Mouse (Mus musculus) layer of hippocampus, adult 8-10 months (tissue): Measurements from ENCODE around the gene Mlph. TPM values are rescaled to one million over a fixed set of nuclear protein-coding genes. Genes with fewer than 3 reads are reported as not detected.

Experiments
- DNase-seq, 2 experiments: peaks; one replicate each; pipeline ENCODE4 v3.0.0; 2022; ENCODE audit warnings: low spot score in 2 of 2
- total RNA-seq, 4 experiments: library from RNA; stranded (reverse); gene quantifications; 2 replicates each; pipeline ENCODE4 v1.2.4; 2022

Mlph gene
- total RNA-seq, 4 experiments from 2014 or later: 1.6 to 5.2 (median 3.5) TPM

GRCm38 (mm10) chr1:90909161-90909560, 5.7 kb upstream of the Mlph start:
- DNase-seq: no peak

GRCm38 (mm10) chr1:90909631-90910152, 5.2 kb upstream of the Mlph start:
- DNase-seq: no peak

GRCm38 (mm10) chr1:90913231-90913630, 1.7 kb upstream of the Mlph start:
- no peak for DNase-seq

GRCm38 (mm10) chr1:90917509-90917908, 2.6 kb downstream of the Mlph start:
- no peak for DNase-seq

GRCm38 (mm10) chr1:90921687-90922086, 6.8 kb downstream of the Mlph start:
- DNase-seq: no peak

GRCm38 (mm10) chr1:90926030-90926429, 11.1 kb downstream of the Mlph start:
- no peak for DNase-seq

- DNase-seq: no peak
These were observed 12.4 kb downstream of the Mlph start for GRCm38 (mm10) chr1:90927308-90927707.

GRCm38 (mm10) chr1:90927929-90928574, 13.2 kb downstream of the Mlph start:
- no peak for DNase-seq

- peak; percentile 66 to 89 for DNase-seq
These were observed 13.7 kb downstream of the Mlph start for GRCm38 (mm10) chr1:90928575-90928934.

- peak; percentile 21 for DNase-seq
These were observed 18.1 kb downstream of the Mlph start for GRCm38 (mm10) chr1:90933001-90933400.

- no peak for DNase-seq
These were observed 22.1 kb downstream of the Mlph start for GRCm38 (mm10) chr1:90936990-90937389.

GRCm38 (mm10) chr1:90939980-90940379, 25.1 kb downstream of the Mlph start:
- DNase-seq: no peak

GRCm38 (mm10) chr1:90945171-90945570, 30.3 kb downstream of the Mlph start:
- no peak for DNase-seq

GRCm38 (mm10) chr1:90947252-90947651, 32.4 kb downstream of the Mlph start:
- no peak for DNase-seq

GRCm38 (mm10) chr1:90949309-90949708, 34.4 kb downstream of the Mlph start:
- DNase-seq: no peak

- no peak for DNase-seq
These were observed 36.8 kb downstream of the Mlph start for GRCm38 (mm10) chr1:90951670-90952069.

- DNase-seq: no peak
These were observed 37.9 kb downstream of the Mlph start, which contains the start of gene Prlh for GRCm38 (mm10) chr1:90952808-90953207. Prlh (plus strand) TSS chr1:90953108.

- DNase-seq: no peak
These were observed 38.8 kb downstream of the Mlph start for GRCm38 (mm10) chr1:90953688-90954087.

GRCm38 (mm10) chr1:90956245-90957096, 41.6 kb downstream of the Mlph start:
- DNase-seq: peak in 1 of 2 experiments; percentile 71

- DNase-seq: no peak
These were observed 47.6 kb downstream of the Mlph start for GRCm38 (mm10) chr1:90962526-90962925.

- DNase-seq: no peak
These were observed 48.1 kb downstream of the Mlph start for GRCm38 (mm10) chr1:90962994-90963393.

GRCm38 (mm10) chr1:90967583-90967982, 52.7 kb downstream of the Mlph start:
- no peak for DNase-seq
